Mouse (Mus musculus): ENCODE measurements around the gene Map2k4. TPM values are rescaled to one million over a fixed set of nuclear protein-coding genes. Genes with fewer than 3 reads are reported as not detected.

Map2k4 gene
- polyA plus RNA-seq, 1 experiment from 2014 or later = 61.3 TPM

MicroRNA genes within 50 kb of the gene (microRNA counts, 519-probe panel; counts per million panel counts)
- microRNA mmu-miR-744 = 31.7 counts per million

Small RNA genes within 50 kb of the gene (microRNA-seq; reads per million reads assigned to microRNA genes)
- 6,115 reads per million, percentile 93 among the genes with 10 or more reads in this experiment for gene Mir744

Other genes starting within 250 kb of the Map2k4 start
- gene Zkscan6, start 18.9 kb upstream of the Map2k4 start, polyA plus RNA-seq (2015; fragmentation: Nextera tagmentation; extraction: Ambion mirVana) = 14.7 and 16.0 TPM in 2 replicates

Measured in kidney, embryonic 15.5 days (tissue).